ENCODE assay signal across 12 mouse cellular contexts in the genomic region with DNA sequence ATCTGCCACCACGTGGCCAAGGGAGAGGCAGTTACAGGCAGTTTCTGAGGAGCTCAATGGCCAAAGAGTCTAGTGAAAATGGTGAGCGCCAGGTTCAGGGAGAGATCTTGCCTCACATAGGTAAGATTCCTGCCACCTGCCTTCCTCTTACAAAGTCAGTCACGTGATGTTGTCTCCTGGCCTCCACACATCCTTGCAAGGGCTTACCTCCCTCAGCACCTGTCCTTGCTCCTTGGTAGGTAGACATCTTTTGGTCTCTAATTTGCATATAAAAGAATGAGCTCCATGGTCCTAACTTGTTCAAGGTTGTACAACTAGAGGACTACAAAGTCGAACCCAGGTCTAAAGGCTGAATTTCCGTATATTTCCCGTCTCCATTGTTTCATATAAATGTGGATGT.
"Had no signal": no experiment of that assay in that cellular context is flagged by ENCODE, and none has a peak within 500 bp of the region (broad histone marks: within the 10 kb centered on the region; RNA-seq: fewer than 3 reads in every experiment).

No protein-coding gene starts in this region.

- DNase-seq: lung, adult 18-20 months; lung, embryonic 14.5 days; lung, postnatal 10 days; lung, postnatal 4 days; midbrain, embryonic 14.5 days; right cerebral cortex, postnatal 25 days; right cerebral cortex, postnatal 4 days; spleen, adult 18-20 months; thymus, adult 2 months; thymus, postnatal 25 days; thymus, postnatal 4 days had no signal

- ATAC-seq: midbrain, embryonic 16.5 days had no signal
